Mouse (Mus musculus) kidney, embryonic 15.5 days (tissue): ENCODE data around the gene Prss56. TPM values are rescaled to one million over a fixed set of nuclear protein-coding genes. Genes with fewer than 3 reads are reported as not detected.
A peak's percentile ranks its signal among the peaks of the same experiment; 100 is the strongest.

Source experiments
- ATAC-seq: fragments of 200-750 bp; cut with Nextera tagmentation; replicated peaks from 2 replicates; pipeline ENCODE4 v1.8.0; 2017; ENCODE audit warnings: moderate TSS enrichment; ENCODE audit not compliant: low FRiP score
- H3K27ac ChIP-seq: fragments of 300-500 bp; sonication (generic); 2 replicates; pipeline ENCODE4 v1.5.1; 2015; ENCODE audit warnings: mild to moderate bottlenecking, inconsistent platforms
- H3K27me3 ChIP-seq: fragments of 300-500 bp; sonication (generic); 2 replicates; pipeline ENCODE4 v1.6.1; 2015; ENCODE audit warnings: inconsistent platforms
- H3K36me3 ChIP-seq: fragments of 300-500 bp; sonication (generic); 2 replicates; pipeline ENCODE4 v1.6.1; 2015; ENCODE audit warnings: inconsistent platforms
- H3K4me1 ChIP-seq: fragments of 300-500 bp; sonication (generic); 2 replicates; pipeline ENCODE4 v1.6.1; 2015; ENCODE audit warnings: inconsistent platforms
- H3K4me2 ChIP-seq: fragments of 300-500 bp; sonication (generic); 2 replicates; pipeline ENCODE4 v1.6.1; 2015; ENCODE audit warnings: moderate library complexity, mild to moderate bottlenecking, inconsistent platforms
- H3K4me3 ChIP-seq: fragments of 300-500 bp; sonication (generic); replicated peaks from 2 replicates; pipeline ENCODE4 v1.5.1; 2015; ENCODE audit warnings: mild to moderate bottlenecking, inconsistent platforms
- H3K9ac ChIP-seq: fragments of 300-500 bp; sonication (generic); 2 replicates; pipeline ENCODE4 v1.6.1; 2015; ENCODE audit warnings: mild to moderate bottlenecking, inconsistent platforms
- H3K9me3 ChIP-seq: fragments of 300-500 bp; sonication (generic); replicated peaks from 2 replicates; pipeline ENCODE4 v1.6.1; 2016; ENCODE audit warnings: inconsistent platforms
- WGBS: fragments of 180-500 bp; shearing (Covaris S2); methylation state at CpG from one replicate; pipeline ENCODE4 v1.1.7; 2015; ENCODE audit warnings: mixed read lengths; 5-methylcytosine and 5-hydroxymethylcytosine counted together
- polyA plus RNA-seq: library from polyadenylated mRNA; unstranded; fragments of >200 nt; fragmentation: Nextera tagmentation; extraction: Ambion mirVana; gene quantifications from 2 replicates; pipeline ENCODE4 v1.2.1, GENCODE M21; 2015

Prss56 gene
- polyA plus RNA-seq: 0.09 TPM in 1 of 2 replicates, not detected in the other

- Histone ChIP-seq H3K9me3 (no peaks in the 10 kb centered on the region), H3K36me3 (no peaks in the 10 kb centered on the region), H3K27ac (no peak within 1 kb of the TSS), H3K4me3 (no peak within 1 kb of the TSS), H3K4me2 (no peak within 1 kb of the TSS), H3K9ac (no peak within 1 kb of the TSS), H3K27me3 (peaks cover 74% of the 10 kb centered on the region), H3K4me1 (peaks cover 36% of the 10 kb centered on the region)
- 26% methylated on average over 9 of the region's 9 CpGs for WGBS
- ATAC-seq: no peak
Observed at GRCm38 (mm10) chr1:87183013-87183412, at the start of gene Prss56. Gene Prss56, plus strand, starts transcription at chr1:87183313.

- Histone ChIP-seq H3K27ac (no peak overlapping the region), H3K4me1 (no peaks in the 10 kb centered on the region), H3K4me2 (no peak overlapping the region), H3K9me3 (no peaks in the 10 kb centered on the region), H3K9ac (no peak overlapping the region), H3K4me3 (no peak overlapping the region), H3K27me3 (0 out of 2 replicates have a peak, but pooled peaks cover 5% of the 10 kb centered on the region), H3K36me3 (no peaks in the 10 kb centered on the region)
- WGBS: 92% methylated on average over 4 of the region's 4 CpGs
- ATAC-seq: no peak
Observed at GRCm38 (mm10) chr1:87141550-87141949, 41.6 kb upstream of the Prss56 start.

- H3K36me3 ChIP-seq: no peaks in the 10 kb centered on the region
- peaks cover 5% of the 10 kb centered on the region; the same call in 1 of the 2 replicates for H3K27me3 ChIP-seq
- 58% methylated on average over 9 of the region's 9 CpGs for WGBS
- ATAC-seq: no peak
- no peaks in the 10 kb centered on the region for H3K4me1 ChIP-seq
- H3K4me3 ChIP-seq: no peak overlapping the region
- no peak overlapping the region for H3K27ac ChIP-seq
- no peak overlapping the region for H3K4me2 ChIP-seq
- no peaks in the 10 kb centered on the region for H3K9me3 ChIP-seq
- no peak overlapping the region for H3K9ac ChIP-seq
Observed at GRCm38 (mm10) chr1:87142456-87142855, 40.7 kb upstream of the Prss56 start.

GRCm38 (mm10) chr1:87143141-87143540 is 40.0 kb upstream of the Prss56 start:
- no peak for ATAC-seq
- WGBS: 78% methylated on average over 10 of the region's 10 CpGs

GRCm38 (mm10) chr1:87149422-87149821 is 33.7 kb upstream of the Prss56 start:
- no peak overlapping the region for H3K4me2 ChIP-seq
- H3K36me3 ChIP-seq: no peaks in the 10 kb centered on the region
- no peak overlapping the region for H3K4me3 ChIP-seq
- no peaks in the 10 kb centered on the region for H3K9me3 ChIP-seq
- peaks cover 17% of the 10 kb centered on the region for H3K4me1 ChIP-seq
- 27% methylated on average over 13 of the region's 13 CpGs for WGBS
- peaks cover 60% of the 10 kb centered on the region for H3K27me3 ChIP-seq
- H3K9ac ChIP-seq: no peak overlapping the region
- no peak for ATAC-seq
- H3K27ac ChIP-seq: no peak overlapping the region

More at GRCm38 (mm10) chr1:87143141-87143540, 40.0 kb upstream of the Prss56 start:
- Histone ChIP-seq H3K9me3 (no peaks in the 10 kb centered on the region), H3K36me3 (no peaks in the 10 kb centered on the region), H3K27me3 (peaks cover 11% of the 10 kb centered on the region; the same call in 1 of the 2 replicates), H3K9ac (no peak overlapping the region), H3K27ac (no peak overlapping the region), H3K4me3 (no peak overlapping the region), H3K4me2 (no peak overlapping the region), H3K4me1 (no peaks in the 10 kb centered on the region)

GRCm38 (mm10) chr1:87151286-87151685 is 31.8 kb upstream of the Prss56 start:
- Histone ChIP-seq H3K4me2 (no peak overlapping the region), H3K4me1 (peaks cover 36% of the 10 kb centered on the region), H3K4me3 (no peak overlapping the region), H3K9me3 (no peaks in the 10 kb centered on the region), H3K9ac (no peak overlapping the region), H3K27ac (no peak overlapping the region), H3K27me3 (peaks cover 78% of the 10 kb centered on the region), H3K36me3 (no peaks in the 10 kb centered on the region)
- no peak for ATAC-seq
- 72% methylated on average over 6 of the region's 6 CpGs for WGBS

GRCm38 (mm10) chr1:87153776-87154500 is 29.2 kb upstream of the Prss56 start:
- ATAC-seq: no peak
- Histone ChIP-seq H3K27me3 (peaks cover 96% of the 10 kb centered on the region), H3K9ac (no peak overlapping the region), H3K27ac (no peak overlapping the region), H3K4me3 (peak overlapping the region; percentile 44), H3K9me3 (no peaks in the 10 kb centered on the region), H3K4me2 (peak overlapping the region; percentile 80), H3K4me1 (peaks cover 36% of the 10 kb centered on the region), H3K36me3 (no peaks in the 10 kb centered on the region)
- 1% methylated on average over 71 of the region's 72 CpGs for WGBS

GRCm38 (mm10) chr1:87154501-87155120 is 28.5 kb upstream of the Prss56 start:
- Histone ChIP-seq H3K36me3 (no peaks in the 10 kb centered on the region), H3K4me1 (peaks cover 33% of the 10 kb centered on the region), H3K27ac (no peak overlapping the region), H3K4me2 (peak overlapping the region; percentile 80), H3K4me3 (peak overlapping the region; percentile 44), H3K27me3 (peaks cover 98% of the 10 kb centered on the region), H3K9me3 (no peaks in the 10 kb centered on the region), H3K9ac (no peak overlapping the region)
- ATAC-seq: no peak
- 3% methylated on average over 58 of the region's 58 CpGs for WGBS

- Histone ChIP-seq H3K27me3 (peaks cover 96% of the 10 kb centered on the region), H3K4me3 (peak overlapping the region; percentile 44), H3K9me3 (no peaks in the 10 kb centered on the region), H3K9ac (no peak overlapping the region), H3K4me1 (peaks cover 33% of the 10 kb centered on the region), H3K36me3 (no peaks in the 10 kb centered on the region), H3K4me2 (peak overlapping the region; percentile 80), H3K27ac (no peak overlapping the region)
- ATAC-seq: 0 out of 2 replicates have a peak, but pooled peaks have one; percentile 26
- WGBS: under 1% methylated on average over 45 of the region's 56 CpGs
Observed at GRCm38 (mm10) chr1:87155531-87156198, 27.4 kb upstream of the Prss56 start.

- H3K4me3 ChIP-seq: peak within 1 kb of the TSS; percentile 44
- no peaks in the 10 kb centered on the region for H3K36me3 ChIP-seq
- H3K27ac ChIP-seq: no peak within 1 kb of the TSS
- peaks cover 33% of the 10 kb centered on the region for H3K4me1 ChIP-seq
- H3K27me3 ChIP-seq: peaks cover 95% of the 10 kb centered on the region
- H3K9ac ChIP-seq: no peak within 1 kb of the TSS
- no peak for ATAC-seq
- under 1% methylated on average over 12 of the region's 12 CpGs for WGBS
- no peaks in the 10 kb centered on the region for H3K9me3 ChIP-seq
- H3K4me2 ChIP-seq: peak within 1 kb of the TSS; percentile 80
Observed at GRCm38 (mm10) chr1:87156199-87156587, 26.9 kb upstream of the Prss56 start, which contains the start of gene Ecel1. Gene Ecel1, minus strand, starts transcription at chr1:87156521.

GRCm38 (mm10) chr1:87159396-87159795 is 23.7 kb upstream of the Prss56 start:
- H3K4me2 ChIP-seq: no peak overlapping the region
- peaks cover 92% of the 10 kb centered on the region for H3K27me3 ChIP-seq
- no peak overlapping the region for H3K4me3 ChIP-seq
- ATAC-seq: no peak
- H3K4me1 ChIP-seq: peaks cover 24% of the 10 kb centered on the region
- WGBS: 75% methylated on average over 3 of the region's 3 CpGs
- H3K9me3 ChIP-seq: no peaks in the 10 kb centered on the region
- no peaks in the 10 kb centered on the region for H3K36me3 ChIP-seq
- H3K27ac ChIP-seq: no peak overlapping the region
- no peak overlapping the region for H3K9ac ChIP-seq
